Mouse (Mus musculus): ENCODE results near the gene Gpr35.

- TF ChIP-seq POLR2A (IDR thresholded peaks at IDR 0.05; ENCODE audit: borderline replicate concordance, low read depth, low read length): no peak
- TF ChIP-seq CTCF (IDR thresholded peaks at IDR 0.05; ENCODE audit: low read depth, low read length): no peak
Observed at GRCm38 (mm10) chr1:92930171-92930706, 20.4 kb upstream of the Gpr35 start.

Measured in bone marrow macrophage, adult 2 months (primary cell).